Mouse (Mus musculus): ENCODE results near the gene Mief2. TPM values are rescaled to one million over a fixed set of nuclear protein-coding genes. Genes with fewer than 3 reads are reported as not detected.

The Mief2 gene
- 13.5 and 14.5 TPM in 2 replicates for polyA plus RNA-seq (2016; fragmentation: Nextera tagmentation; extraction: Ambion mirVana)

DNA sequence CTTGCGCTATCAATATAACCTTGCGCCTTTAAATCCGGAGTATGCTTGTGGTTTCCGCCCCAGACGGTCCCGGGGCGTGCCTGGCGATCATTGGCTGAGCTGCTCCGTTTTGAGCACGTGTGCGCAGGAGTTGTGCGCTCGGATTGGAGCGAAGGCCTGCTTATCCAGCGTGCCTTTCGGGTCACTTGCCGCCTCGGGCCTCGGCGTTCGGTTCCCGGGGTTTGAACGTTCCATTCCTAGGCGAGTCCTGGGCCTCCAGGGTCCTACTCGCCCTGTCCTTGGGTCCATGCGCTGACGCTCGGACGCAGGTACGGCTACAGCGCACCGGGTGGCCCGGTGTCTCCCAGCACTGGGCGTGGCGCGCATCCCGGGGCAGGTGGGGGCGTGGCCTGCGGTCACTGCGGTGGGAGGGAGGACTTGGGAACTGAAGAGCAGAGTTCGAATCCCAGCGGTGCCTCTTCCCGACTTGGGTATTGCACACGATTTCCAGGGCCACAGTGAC, at the start of gene Mief2:
Mief2 (plus strand) TSS at position 139 of the 502 bp plus-strand sequence.
- no peaks in the 10 kb centered on the region for H3K27me3 ChIP-seq (ENCODE audit: poor library complexity, severe bottlenecking)
- peak within 1 kb of the TSS; percentile 91 for H3K4me3 ChIP-seq
- H3K4me1 ChIP-seq: peaks cover 36% of the 10 kb centered on the region
- H3K9me3 ChIP-seq: no peaks in the 10 kb centered on the region
- H3K36me3 ChIP-seq (replicated peaks): peaks cover 47% of the 10 kb centered on the region
- whole genome bisulfite sequencing: 0% methylated on average over 44 of the region's 44 CpGs
- peak; percentile 93 for DNase-seq (ENCODE audit: extremely low spot score, low spot score)
- H3K27ac ChIP-seq: peak within 1 kb of the TSS; percentile 92

DNA sequence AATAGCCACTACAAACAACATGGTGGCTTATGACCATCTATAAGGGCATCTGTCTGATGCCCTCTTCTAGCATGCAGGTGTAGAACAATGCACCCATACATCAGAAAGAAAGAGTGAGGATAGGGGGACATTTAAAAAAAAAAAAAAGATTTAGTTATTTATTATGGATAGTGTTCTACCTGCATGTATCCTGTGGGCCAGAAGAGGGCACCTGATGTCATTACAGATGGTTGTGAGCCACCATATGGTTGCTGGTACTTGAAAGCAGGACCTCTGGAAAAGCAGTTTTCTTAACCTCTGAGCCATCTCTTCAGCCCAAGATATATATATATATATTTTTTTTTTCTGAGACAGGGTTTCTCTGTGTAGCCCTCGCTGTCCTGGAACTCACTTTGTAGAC, 32.0 kb upstream of the Mief2 start:
- DNase-seq (ENCODE audit: extremely low spot score, low spot score): no peak
- H3K4me3 ChIP-seq: no peak overlapping the region
- no peaks in the 10 kb centered on the region for H3K27me3 ChIP-seq (ENCODE audit: poor library complexity, severe bottlenecking)
- WGBS: 72% methylated on average over 1 of the region's 1 CpGs
- no peak overlapping the region for H3K27ac ChIP-seq
- no peaks in the 10 kb centered on the region for H3K36me3 ChIP-seq (replicated peaks)
- peaks cover 26% of the 10 kb centered on the region for H3K4me1 ChIP-seq
- H3K9me3 ChIP-seq: no peaks in the 10 kb centered on the region

DNA sequence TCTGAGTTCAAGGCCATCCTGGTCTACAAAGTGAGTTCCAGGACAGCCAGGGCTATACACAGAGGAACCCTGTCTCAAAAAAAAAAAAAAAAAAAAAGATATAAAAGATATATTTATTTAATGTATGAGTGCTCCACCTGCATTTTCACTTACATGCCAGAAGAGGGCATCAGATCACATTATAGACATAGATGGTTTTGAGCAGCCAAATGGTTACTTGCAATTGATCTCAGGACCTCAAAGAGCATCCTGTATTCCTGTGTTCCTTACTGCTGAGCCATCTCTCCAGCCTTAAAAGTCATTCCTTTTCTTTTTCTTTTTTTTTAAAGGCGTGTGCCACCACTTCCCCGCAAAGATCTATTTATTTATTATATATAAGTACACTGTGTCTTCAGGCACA, 30.6 kb upstream of the Mief2 start:
- H3K27ac ChIP-seq: peak overlapping the region; percentile 98
- DNase-seq (ENCODE audit: extremely low spot score, low spot score): no peak
- H3K36me3 ChIP-seq (replicated peaks): peaks cover 11% of the 10 kb centered on the region
- no peak overlapping the region for H3K4me3 ChIP-seq
- peaks cover 40% of the 10 kb centered on the region for H3K4me1 ChIP-seq
- 62% methylated on average over 2 of the region's 2 CpGs for WGBS
- no peaks in the 10 kb centered on the region for H3K27me3 ChIP-seq (ENCODE audit: poor library complexity, severe bottlenecking)
- no peaks in the 10 kb centered on the region for H3K9me3 ChIP-seq

DNA sequence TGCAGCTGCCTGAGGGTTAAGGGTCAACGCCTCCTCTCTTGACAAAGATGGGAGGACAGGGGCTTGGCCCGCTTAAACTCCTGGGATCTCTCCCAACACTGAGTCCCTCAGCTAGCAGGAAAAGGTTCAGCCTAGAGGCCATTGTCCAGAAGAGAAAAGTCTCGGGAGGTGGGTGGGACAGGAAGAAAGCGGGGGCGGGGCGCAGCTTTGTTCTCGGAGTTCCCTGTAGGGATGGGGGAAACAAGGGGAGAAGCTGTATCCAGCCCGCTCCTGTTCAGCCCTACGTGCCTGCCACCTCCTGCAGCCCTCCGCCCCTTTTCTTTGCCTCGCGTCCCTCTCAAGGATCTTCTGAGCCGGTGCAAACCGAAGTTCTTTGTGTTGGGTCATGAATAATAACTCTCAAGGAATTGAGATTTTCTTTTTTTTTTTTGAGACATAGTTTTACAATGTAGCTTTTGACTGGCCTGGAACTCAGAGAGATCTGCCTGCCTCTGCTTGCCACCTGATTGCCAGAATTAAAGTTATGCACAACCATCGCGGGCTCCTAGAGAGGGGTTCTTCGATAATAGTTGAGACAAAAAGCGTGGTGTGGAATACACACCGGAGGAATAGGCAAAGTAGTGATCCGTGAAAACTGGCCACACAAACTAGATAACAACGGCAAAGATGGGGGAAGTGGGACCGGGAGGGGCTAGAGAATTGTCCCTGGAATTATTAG, 29.2 kb upstream of the Mief2 start:
- DNase-seq (ENCODE audit: extremely low spot score, low spot score): peak; percentile 89
- 1% methylated on average over 22 of the region's 22 CpGs for WGBS
- Histone ChIP-seq H3K4me3 (peak overlapping the region; percentile 92), H3K9me3 (no peaks in the 10 kb centered on the region), H3K4me1 (peaks cover 54% of the 10 kb centered on the region), H3K27ac (peak overlapping the region; percentile 98), H3K36me3 (replicated peaks) (peaks cover 25% of the 10 kb centered on the region), H3K27me3 (ENCODE audit: poor library complexity, severe bottlenecking) (no peaks in the 10 kb centered on the region)

DNA sequence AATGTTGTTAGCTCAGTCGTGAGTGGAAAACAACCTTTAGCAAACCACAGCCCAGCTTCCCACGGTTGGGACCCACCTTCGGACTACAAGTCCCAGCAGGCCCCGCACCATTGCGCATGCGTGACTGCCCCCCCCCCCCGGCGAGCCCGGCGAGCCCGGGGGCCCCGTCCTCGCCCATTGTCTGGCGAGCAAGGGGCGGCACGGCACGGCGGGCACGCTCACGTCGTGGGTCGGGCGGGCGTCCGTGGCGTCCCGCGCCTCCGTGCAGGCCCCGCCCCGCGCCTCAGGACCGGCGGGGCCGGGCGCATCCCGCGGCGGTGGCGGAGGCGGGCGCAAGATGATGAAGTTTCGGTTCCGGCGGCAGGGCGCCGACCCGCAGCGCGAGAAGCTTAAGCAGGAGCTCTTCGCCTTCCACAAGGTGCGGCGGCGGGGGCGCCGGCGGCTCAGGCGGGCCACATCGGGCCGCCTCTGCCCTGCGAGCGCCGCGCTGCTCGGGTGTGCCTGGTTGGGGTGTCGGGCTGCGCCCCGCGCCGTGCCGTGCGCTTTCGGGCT, 28.6 kb upstream of the Mief2 start, which contains the start of gene Llgl1:
Llgl1 (plus strand) TSS at position 200 of the 552 bp plus-strand sequence.
- peaks cover 55% of the 10 kb centered on the region for H3K4me1 ChIP-seq
- H3K27me3 ChIP-seq (ENCODE audit: poor library complexity, severe bottlenecking): no peaks in the 10 kb centered on the region
- no peaks in the 10 kb centered on the region for H3K9me3 ChIP-seq
- H3K27ac ChIP-seq: peak within 1 kb of the TSS; percentile 98
- DNase-seq (ENCODE audit: extremely low spot score, low spot score): peak; percentile 98
- peaks cover 31% of the 10 kb centered on the region for H3K36me3 ChIP-seq (replicated peaks)
- peak within 1 kb of the TSS; percentile 92 for H3K4me3 ChIP-seq
- WGBS: under 1% methylated on average over 70 of the region's 73 CpGs

DNA sequence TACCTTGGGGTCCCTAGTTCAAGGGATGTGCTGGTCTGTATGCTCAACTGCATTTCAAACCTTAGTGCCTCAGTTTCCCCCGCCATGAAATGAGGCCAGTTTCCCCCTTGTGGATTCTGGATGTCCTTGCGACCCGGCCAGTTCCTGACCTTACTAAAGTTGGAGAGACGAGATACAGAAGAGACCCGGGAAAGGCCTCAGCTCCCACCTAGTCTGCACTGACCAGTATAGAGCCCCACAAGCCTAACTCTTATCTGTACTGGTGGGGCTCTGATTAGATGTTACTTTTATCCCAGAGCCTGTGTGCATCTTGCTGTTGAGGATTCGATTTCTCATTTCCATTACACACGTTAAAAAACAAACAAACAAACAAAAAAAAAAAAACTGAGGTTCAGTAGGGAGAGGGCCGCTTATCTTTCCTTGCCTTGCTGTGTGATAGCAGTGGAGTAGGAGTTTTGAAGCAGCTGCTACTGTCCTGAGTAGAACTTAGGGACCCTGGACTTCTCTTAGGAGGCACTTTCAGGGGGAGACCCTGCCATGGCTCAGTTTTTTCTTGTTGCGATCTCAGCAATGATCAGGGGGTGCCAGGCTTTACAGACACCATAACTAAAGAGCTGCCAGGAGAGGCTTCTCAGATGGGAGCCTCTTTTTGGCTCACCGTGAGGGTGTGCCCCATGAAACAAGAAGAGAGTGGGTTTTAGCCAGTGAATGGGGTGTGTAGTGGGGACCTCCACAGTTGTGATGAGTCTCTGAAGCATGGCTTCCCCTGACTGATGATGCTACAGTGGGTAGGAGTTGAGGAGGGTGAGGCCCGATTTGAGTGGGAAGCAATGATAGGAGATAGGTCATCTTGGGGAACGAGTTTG, 27.6 kb upstream of the Mief2 start:
- Histone ChIP-seq H3K4me3 (peak overlapping the region; percentile 92), H3K27ac (peak overlapping the region; percentile 98), H3K36me3 (replicated peaks) (peaks cover 41% of the 10 kb centered on the region), H3K4me1 (peaks cover 55% of the 10 kb centered on the region), H3K27me3 (ENCODE audit: poor library complexity, severe bottlenecking) (no peaks in the 10 kb centered on the region), H3K9me3 (no peaks in the 10 kb centered on the region)
- WGBS: 34% methylated on average over 12 of the region's 12 CpGs
- DNase-seq (ENCODE audit: extremely low spot score, low spot score): peak; percentile 12

DNA sequence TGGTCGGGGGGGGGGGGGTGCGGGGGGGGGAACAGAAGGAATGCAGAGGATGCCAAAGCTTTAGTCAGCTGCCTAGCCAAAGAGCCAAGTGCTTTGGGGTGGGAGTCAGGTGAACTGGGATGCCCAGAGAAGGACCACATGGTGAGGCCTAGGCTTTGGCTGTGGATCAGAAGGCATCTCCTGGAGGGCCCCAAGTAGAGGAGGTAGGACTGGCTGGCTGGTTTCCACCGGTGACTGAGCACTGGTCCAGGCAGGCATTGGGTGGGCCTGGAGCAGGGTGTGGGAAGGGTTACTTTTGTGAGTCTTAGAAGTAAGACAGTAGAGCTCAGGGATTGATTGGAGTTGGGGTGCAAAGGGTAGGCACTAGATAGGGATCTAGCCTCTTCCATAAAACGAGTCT, 26.6 kb upstream of the Mief2 start:
- Histone ChIP-seq H3K27ac (peak overlapping the region; percentile 11; the same call in 1 of the 2 replicates), H3K36me3 (replicated peaks) (peaks cover 52% of the 10 kb centered on the region), H3K27me3 (ENCODE audit: poor library complexity, severe bottlenecking) (no peaks in the 10 kb centered on the region), H3K9me3 (no peaks in the 10 kb centered on the region), H3K4me1 (peaks cover 55% of the 10 kb centered on the region), H3K4me3 (peak overlapping the region; percentile 92)
- DNase-seq (ENCODE audit: extremely low spot score, low spot score): no peak
- 78% methylated on average over 3 of the region's 4 CpGs for WGBS

DNA sequence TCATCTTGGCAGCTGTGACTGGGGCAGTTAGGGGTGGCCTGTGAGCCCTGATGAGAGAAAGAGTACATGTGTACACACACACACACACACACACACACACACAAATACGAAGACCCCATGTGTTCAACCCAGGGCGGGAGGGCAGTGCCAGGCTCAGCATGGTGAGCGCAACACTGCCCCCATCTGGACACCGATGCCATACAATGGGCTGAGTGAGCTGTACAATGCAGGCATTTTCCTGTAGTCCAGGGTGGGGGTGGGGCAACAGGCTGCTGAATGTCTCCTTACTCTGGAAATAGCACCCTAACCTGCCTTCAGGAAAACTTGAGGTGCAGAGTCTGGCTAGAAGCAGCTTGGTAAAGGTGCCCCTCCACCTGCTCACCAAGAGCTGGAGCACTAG, 25.1 kb upstream of the Mief2 start:
- H3K4me3 ChIP-seq: peak overlapping the region; percentile 92; the same call in 1 of the 2 replicates

DNA sequence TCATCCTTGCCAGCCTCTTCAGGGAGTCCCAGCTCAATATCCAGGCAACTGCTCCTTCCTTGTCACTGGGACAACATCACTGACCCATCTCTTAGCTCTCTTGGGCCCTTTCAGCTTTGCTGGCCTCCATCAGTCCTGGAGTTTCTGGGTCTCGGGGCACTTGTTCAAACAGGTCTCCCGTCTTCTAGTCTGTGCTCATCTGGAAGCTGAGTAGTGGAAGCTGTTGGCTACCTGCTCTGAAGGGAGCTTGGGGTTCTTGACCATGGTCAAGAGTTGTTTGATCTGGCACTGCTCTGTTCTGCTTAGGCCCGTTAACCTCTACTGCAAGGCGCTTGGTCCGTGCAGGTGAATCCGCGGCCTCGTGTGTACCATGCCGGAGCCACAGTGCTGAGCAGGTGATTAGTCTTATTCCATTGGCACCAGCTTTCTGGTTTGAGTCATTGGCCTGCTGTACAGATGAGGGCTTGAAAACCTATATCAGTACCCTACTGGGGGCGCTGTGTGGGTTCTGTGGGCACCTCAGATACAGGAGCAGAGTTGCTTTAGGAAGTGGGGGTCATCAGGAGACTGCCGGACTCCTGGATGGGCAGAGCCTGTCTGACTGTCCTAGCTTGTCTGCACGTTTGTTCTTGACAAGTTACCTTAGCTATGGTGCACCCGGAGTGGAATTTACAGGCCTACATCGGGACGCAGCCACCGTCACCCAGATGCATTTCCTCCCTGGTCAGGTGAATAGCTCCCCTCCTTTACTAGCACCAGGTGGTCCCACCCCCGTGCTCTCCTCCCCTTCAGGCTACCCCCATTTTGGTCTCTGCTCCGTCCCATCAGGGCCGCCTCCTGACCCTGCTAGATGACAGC, 23.9 kb upstream of the Mief2 start:
- Histone ChIP-seq H3K27ac (peak overlapping the region; percentile 58; the same call in 1 of the 2 replicates), H3K4me3 (no peak overlapping the region; the same call in 1 of the 2 replicates), H3K27me3 (ENCODE audit: poor library complexity, severe bottlenecking) (no peaks in the 10 kb centered on the region), H3K4me1 (peaks cover 38% of the 10 kb centered on the region), H3K9me3 (no peaks in the 10 kb centered on the region), H3K36me3 (replicated peaks) (peaks cover 78% of the 10 kb centered on the region)
- DNase-seq (ENCODE audit: extremely low spot score, low spot score): no peak
- WGBS: 95% methylated on average over 19 of the region's 19 CpGs

More for the DNA sequence above, 25.1 kb upstream of the Mief2 start:
- WGBS: 35% methylated on average over 4 of the region's 4 CpGs
- Histone ChIP-seq H3K36me3 (replicated peaks) (peaks cover 67% of the 10 kb centered on the region), H3K27ac (peak overlapping the region; percentile 58; the same call in 1 of the 2 replicates), H3K27me3 (ENCODE audit: poor library complexity, severe bottlenecking) (no peaks in the 10 kb centered on the region), H3K4me1 (peaks cover 50% of the 10 kb centered on the region), H3K9me3 (no peaks in the 10 kb centered on the region)
- peak; percentile 68 for DNase-seq (ENCODE audit: extremely low spot score, low spot score)

DNA sequence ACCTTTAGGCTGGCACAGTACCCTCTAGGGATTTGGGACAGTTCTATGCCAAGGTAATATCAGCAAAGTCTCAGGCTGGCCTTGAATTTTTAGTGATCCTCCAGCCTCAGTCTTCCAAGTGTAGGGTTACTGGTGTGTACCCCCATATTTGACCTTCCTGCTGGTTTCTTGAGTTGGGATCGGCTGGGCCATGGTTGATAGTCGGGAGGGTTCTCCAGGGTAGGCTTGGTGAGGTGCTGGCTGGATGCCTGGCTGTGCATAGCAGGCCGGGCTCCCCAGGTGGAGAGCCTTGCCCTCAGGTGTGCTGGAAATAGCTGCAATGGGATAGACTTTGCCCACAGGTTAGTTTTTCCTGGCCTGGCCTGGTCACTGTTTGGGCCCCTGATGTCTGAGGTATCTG, 22.9 kb upstream of the Mief2 start:
- H3K27ac ChIP-seq: no peak overlapping the region
- no peaks in the 10 kb centered on the region for H3K9me3 ChIP-seq
- peaks cover 88% of the 10 kb centered on the region for H3K36me3 ChIP-seq (replicated peaks)
- WGBS: 91% methylated on average over 3 of the region's 3 CpGs
- no peak overlapping the region for H3K4me3 ChIP-seq
- peaks cover 38% of the 10 kb centered on the region for H3K4me1 ChIP-seq
- no peak for DNase-seq (ENCODE audit: extremely low spot score, low spot score)
- no peaks in the 10 kb centered on the region for H3K27me3 ChIP-seq (ENCODE audit: poor library complexity, severe bottlenecking)

DNA sequence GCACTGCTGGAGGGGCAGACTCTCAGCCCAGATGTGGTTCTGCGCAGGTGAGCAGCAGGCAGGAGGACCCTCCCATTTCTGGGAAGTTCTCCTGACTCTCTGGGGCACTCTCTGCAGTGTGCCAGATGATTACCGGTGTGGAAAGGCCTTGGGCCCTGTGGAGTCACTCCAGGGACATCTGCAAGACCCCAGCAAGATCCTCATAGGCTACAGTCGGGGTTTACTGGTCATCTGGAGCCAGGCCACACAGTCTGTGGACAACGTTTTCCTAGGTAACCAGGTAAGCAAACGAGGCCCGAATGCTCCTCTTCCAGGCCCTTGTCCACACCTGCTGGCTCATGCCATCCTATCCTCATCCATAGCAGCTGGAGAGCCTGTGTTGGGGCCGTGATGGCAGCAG, 22.1 kb upstream of the Mief2 start:
- H3K36me3 ChIP-seq (replicated peaks): peaks cover 96% of the 10 kb centered on the region
- 92% methylated on average over 7 of the region's 7 CpGs for WGBS

More for the DNA sequence above, 22.1 kb upstream of the Mief2 start:
- Histone ChIP-seq H3K27me3 (ENCODE audit: poor library complexity, severe bottlenecking) (no peaks in the 10 kb centered on the region), H3K9me3 (no peaks in the 10 kb centered on the region), H3K4me3 (no peak overlapping the region), H3K27ac (no peak overlapping the region), H3K4me1 (peaks cover 30% of the 10 kb centered on the region)
- DNase-seq (ENCODE audit: extremely low spot score, low spot score): no peak

Data from forebrain, embryonic 10.5 days (tissue).